Comparison of ENCODE assay signal across 8 mouse cellular contexts in genomic region chr12:69890051-69890450, GRCm38 (mm10). TPM values are rescaled to one million over a fixed set of nuclear protein-coding genes. Genes with fewer than 3 reads are reported as not detected.
A peak's percentile ranks its signal among the peaks of the same experiment; 100 is the strongest.
DNase-seq lines count a peak whose midpoint lies in the region; ATAC-seq and TF ChIP-seq lines count a peak whose summit lies in the region.

No protein-coding gene starts in this region.

- WGBS in forebrain, embryonic 13.5 days: 45% methylated on average over 6 of the region's 6 CpGs
- WGBS in limb, embryonic 14.5 days: 52% methylated on average over 6 of the region's 6 CpGs
- WGBS in olfactory bulb, adult 2 months: 24% methylated on average over 6 of the region's 6 CpGs

- TF ChIP-seq POLR2A in limb, embryonic 14.5 days (IDR thresholded peaks at IDR 0.05; ENCODE audit: borderline replicate concordance, extremely low read depth, insufficient read depth, insufficient read length): no peak
- no peak for TF ChIP-seq POLR2A in olfactory bulb, adult 2 months (IDR thresholded peaks at IDR 0.05; ENCODE audit: insufficient read depth, low read depth, low read length)

- peak overlapping the region; percentile 96; the same call in 1 of the 2 replicates for H3K9ac ChIP-seq in forebrain, embryonic 13.5 days
- peak overlapping the region; percentile 34; the same call in 1 of the 2 replicates for H3K9ac ChIP-seq in limb, embryonic 14.5 days (ENCODE audit: low read depth, low read length, severe bottlenecking)

- peak overlapping the region; percentile 83 for H3K4me3 ChIP-seq in left cerebral cortex, adult 2 months
- H3K4me3 ChIP-seq in forebrain, embryonic 13.5 days: peak overlapping the region; percentile 1; the same call in 1 of the 2 replicates
- peak overlapping the region; percentile 95 for H3K4me3 ChIP-seq in limb, embryonic 14.5 days (replicated peaks; ENCODE audit: low read length)
- peak overlapping the region; percentile 11 for H3K4me3 ChIP-seq in olfactory bulb, adult 2 months (ENCODE audit: insufficient read depth, low read depth, low read length)

- H3K9me3 ChIP-seq in forebrain, embryonic 13.5 days (replicated peaks): no peaks in the 10 kb centered on the region
- no peaks in the 10 kb centered on the region for H3K9me3 ChIP-seq in limb, embryonic 14.5 days (ENCODE audit: control insufficient read depth, low read length)

- no peak for ATAC-seq in forebrain, embryonic 13.5 days
- no peak for ATAC-seq in limb, embryonic 14.5 days (ENCODE audit: low FRiP score, low read depth)

- H3K27me3 ChIP-seq in forebrain, embryonic 13.5 days: no peaks in the 10 kb centered on the region
- H3K27me3 ChIP-seq in limb, embryonic 14.5 days (ENCODE audit: control insufficient read depth, insufficient read depth, low read length): no peaks in the 10 kb centered on the region

- peak overlapping the region; percentile 13; the same call in 1 of the 2 replicates for H3K27ac ChIP-seq in left cerebral cortex, adult 2 months
- no peak overlapping the region for H3K27ac ChIP-seq in forebrain, embryonic 13.5 days
- H3K27ac ChIP-seq in limb, embryonic 14.5 days (replicated peaks; ENCODE audit: low read depth, low read length): peak overlapping the region; percentile 6
- H3K27ac ChIP-seq in olfactory bulb, adult 2 months (ENCODE audit: insufficient read depth, low read depth, low read length): no peak overlapping the region

- no peak for DNase-seq in left cerebral cortex, adult 2 months (ENCODE audit: extremely low spot score in 1 of 2, low spot score in 2 of 2)
- no peak for DNase-seq in left cerebral cortex, postnatal 36 days (ENCODE audit: low spot score in 2 of 2)
- DNase-seq in limb, embryonic 14.5 days (ENCODE audit: low spot score): no peak
- no peak for DNase-seq in embryo, embryonic 9.5 days (ENCODE audit: extremely low spot score)
- no peak for DNase-seq in left cerebral cortex, postnatal 10 days (ENCODE audit: extremely low spot score in 1 of 2, low spot score in 2 of 2)
- DNase-seq in left cerebral cortex, postnatal 14 days (ENCODE audit: low spot score in 2 of 2): no peak

- intact Hi-C loops in left cerebral cortex, adult 2 months (cut with DNase I): loop anchor here (5.0 kb wide), 3 partner anchors 58 to 133 kb away; no protein-coding TSS in a partner anchor
- intact Hi-C loops in left cerebral cortex, postnatal 36 days (cut with DNase I): loop anchor here (5.0 kb wide), 3 partner anchors 38 to 133 kb away; no protein-coding TSS in a partner anchor
- intact Hi-C loops in left cerebral cortex, postnatal 10 days (cut with DNase I): loop anchor here (10.0 kb wide), 1 partner anchor 155 kb away; no protein-coding TSS in a partner anchor
- intact Hi-C loops in left cerebral cortex, postnatal 14 days (cut with DNase I): loop anchor here (5.0 kb wide), 3 partner anchors 53 to 158 kb away; no protein-coding TSS in a partner anchor

- H3K36me3 ChIP-seq in forebrain, embryonic 13.5 days (ENCODE audit: poor library complexity, severe bottlenecking): peaks cover 5% of the 10 kb centered on the region; the same call in 1 of the 2 replicates
- peaks cover 9% of the 10 kb centered on the region; the same call in 1 of the 2 replicates for H3K36me3 ChIP-seq in limb, embryonic 14.5 days (ENCODE audit: control insufficient read depth, insufficient read depth, low read length)

- H3K4me1 ChIP-seq in forebrain, embryonic 13.5 days: peaks cover 31% of the 10 kb centered on the region
- peaks cover 32% of the 10 kb centered on the region for H3K4me1 ChIP-seq in limb, embryonic 14.5 days (ENCODE audit: control insufficient read depth, insufficient read depth, low read length)
- peaks cover 22% of the 10 kb centered on the region for H3K4me1 ChIP-seq in olfactory bulb, adult 2 months (ENCODE audit: control insufficient read depth, insufficient read depth, low read length)

- H3K4me2 ChIP-seq in forebrain, embryonic 13.5 days: peak overlapping the region; percentile 65
- peak overlapping the region; percentile 84 for H3K4me2 ChIP-seq in limb, embryonic 14.5 days (replicated peaks; ENCODE audit: low read depth, low read length, severe bottlenecking)

- no peak for TF ChIP-seq CTCF in left cerebral cortex, adult 2 months (IDR thresholded peaks at IDR 0.05)
- TF ChIP-seq CTCF in olfactory bulb, adult 2 months (IDR thresholded peaks at IDR 0.05; ENCODE audit: insufficient read depth, low read depth, low read length): no peak

RNA-seq across cellular contexts. Expression of gene Atl1, which starts 2.4 kb away (rescaled TPM):
- total RNA-seq in left cerebral cortex, adult 2 months (2021): 100 to 1,000 TPM; 230 to 233 TPM
- 100 to 1,000 TPM; 223 to 259 TPM for total RNA-seq in left cerebral cortex, postnatal 36 days (2021)
- polyA plus RNA-seq in forebrain, embryonic 13.5 days (2015; fragmentation: Nextera tagmentation; extraction: Ambion mirVana): 80.6 and 83.8 TPM in 2 replicates
- polyA plus RNA-seq in limb, embryonic 14.5 days (2012; rRNA removed): 4.5 and 5.8 TPM in 2 replicates
- polyA plus RNA-seq in limb, embryonic 14.5 days (2014; fragmentation: Nextera tagmentation; extraction: Ambion mirVana): 6.4 and 7.2 TPM in 2 replicates
- not detected in 2 replicates for polyA plus RNA-seq in olfactory bulb, adult 2 months (2012; ENCODE audit: insufficient read depth, insufficient read length, low replicate concordance, missing spikeins)
- total RNA-seq in left cerebral cortex, postnatal 10 days (2021): 100 to 1,000 TPM; 225 to 235 TPM
- 100 to 1,000 TPM; 251 to 254 TPM for total RNA-seq in left cerebral cortex, postnatal 14 days (2021)

RNA-seq across cellular contexts. Expression of gene Map4k5, which starts 2.9 kb away (rescaled TPM):
- 10 to 100 TPM; 39.8 to 40.9 TPM for total RNA-seq in left cerebral cortex, adult 2 months (2021)
- total RNA-seq in left cerebral cortex, postnatal 36 days (2021): 10 to 100 TPM; 32.5 to 47.1 TPM
- polyA plus RNA-seq in forebrain, embryonic 13.5 days (2015; fragmentation: Nextera tagmentation; extraction: Ambion mirVana): 24.2 and 24.4 TPM in 2 replicates
- 32.4 and 34.3 TPM in 2 replicates for polyA plus RNA-seq in limb, embryonic 14.5 days (2012; rRNA removed)
- polyA plus RNA-seq in limb, embryonic 14.5 days (2014; fragmentation: Nextera tagmentation; extraction: Ambion mirVana): 50.4 and 53.6 TPM in 2 replicates
- polyA plus RNA-seq in olfactory bulb, adult 2 months (2012; ENCODE audit: insufficient read depth, insufficient read length, low replicate concordance, missing spikeins): not detected in 2 replicates
- 10 to 100 TPM; 39.2 to 40.4 TPM for total RNA-seq in left cerebral cortex, postnatal 10 days (2021)
- total RNA-seq in left cerebral cortex, postnatal 14 days (2021): 10 to 100 TPM; 40.4 to 43.6 TPM

Comparison
In these comparisons a context has a peak if more than half of its experiments do, and no peak if none do; other contexts are left out.
1. H3K27ac ChIP-seq: peak in left cerebral cortex, adult 2 months (single experiment) and limb, embryonic 14.5 days (single experiment); none in forebrain, embryonic 13.5 days (single experiment) and olfactory bulb, adult 2 months (single experiment).
2. H3K4me3 ChIP-seq: peak in every context shown above with its lines; median percentile 95 in limb, embryonic 14.5 days; 83 in left cerebral cortex, adult 2 months; 11 in olfactory bulb, adult 2 months; 1 in forebrain, embryonic 13.5 days.